Mouse (Mus musculus): ENCODE measurements around the gene Rmnd1. TPM values are rescaled to one million over a fixed set of nuclear protein-coding genes. Genes with fewer than 3 reads are reported as not detected.

Rmnd1 gene
- polyA plus RNA-seq, 1 experiment from 2014 or later: 46.3 TPM

- peak; percentile 74 for DNase-seq
- H3K4me1 ChIP-seq (ENCODE audit: insufficient read depth): peaks cover 9% of the 10 kb centered on the region
Observed at GRCm38 (mm10) chr10:4387701-4388383, 44.3 kb downstream of the Rmnd1 start, which contains the start of gene Zbtb2. Gene Zbtb2, minus strand, starts transcription at chr10:4388108.

GRCm38 (mm10) chr10:4386609-4387591, 45.3 kb downstream of the Rmnd1 start:
- TF ChIP-seq CTCF (IDR thresholded peaks at IDR 0.05; ENCODE audit: low read depth): no peak
- peak overlapping the region; percentile 97 for H3K4me3 ChIP-seq (ENCODE audit: low read depth, low read length)
- H3K9me3 ChIP-seq (ENCODE audit: low read depth, low read length): no peaks in the 10 kb centered on the region
- H3K9ac ChIP-seq: peak overlapping the region; percentile 98
- H3K4me1 ChIP-seq (ENCODE audit: insufficient read depth): peaks cover 9% of the 10 kb centered on the region
- ATAC-seq (ENCODE audit: insufficient read depth): peak; percentile 93
- under 1% methylated on average over 68 of the region's 133 CpGs for WGBS
- H3K27ac ChIP-seq (ENCODE audit: low read depth): peak overlapping the region; percentile 99
- H3K27me3 ChIP-seq (ENCODE audit: insufficient read depth, low read length): no peaks in the 10 kb centered on the region
- peak; percentile 98 for DNase-seq
- H3K36me3 ChIP-seq (ENCODE audit: insufficient read depth): no peaks in the 10 kb centered on the region
- peak overlapping the region; percentile 94 for H3K4me2 ChIP-seq

More at GRCm38 (mm10) chr10:4387701-4388383, 44.3 kb downstream of the Rmnd1 start, which contains the start of gene Zbtb2:
- under 1% methylated on average over 68 of the region's 87 CpGs for WGBS
- H3K27me3 ChIP-seq (ENCODE audit: insufficient read depth, low read length): no peaks in the 10 kb centered on the region
- H3K9ac ChIP-seq: peak within 1 kb of the TSS; percentile 98
- TF ChIP-seq CTCF (IDR thresholded peaks at IDR 0.05; ENCODE audit: low read depth): no peak
- H3K4me3 ChIP-seq (ENCODE audit: low read depth, low read length): peak within 1 kb of the TSS; percentile 97
- ATAC-seq (ENCODE audit: insufficient read depth): peak; percentile 2; the same call in 1 of the 2 replicates
- H3K36me3 ChIP-seq (ENCODE audit: insufficient read depth): peaks cover under 1% of the 10 kb centered on the region; the same call in 1 of the 2 replicates
- H3K27ac ChIP-seq (ENCODE audit: low read depth): peak within 1 kb of the TSS; percentile 99
- no peaks in the 10 kb centered on the region for H3K9me3 ChIP-seq (ENCODE audit: low read depth, low read length)
- peak within 1 kb of the TSS; percentile 94 for H3K4me2 ChIP-seq

DNA sequence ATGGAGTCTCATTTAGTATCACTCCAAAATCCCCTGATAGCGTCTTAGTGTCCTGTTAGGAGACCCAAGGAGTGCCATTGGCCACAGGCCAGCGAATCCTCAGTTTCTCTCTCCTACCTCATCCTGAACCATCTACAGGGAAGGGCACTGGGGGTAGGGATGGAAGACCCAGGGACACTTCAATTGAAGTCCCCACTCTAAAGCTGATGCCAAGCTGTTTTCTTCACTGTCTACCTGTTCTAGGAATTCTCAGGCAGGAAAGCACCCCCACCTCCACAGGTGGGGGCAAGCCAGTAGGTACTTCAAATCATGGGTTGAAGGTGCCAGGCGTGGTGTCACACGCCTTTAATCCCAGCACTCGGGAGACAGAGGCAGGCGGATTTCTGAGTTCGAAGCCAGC, 47.9 kb downstream of the Rmnd1 start:
- Histone ChIP-seq H3K36me3 (ENCODE audit: insufficient read depth) (no peaks in the 10 kb centered on the region), H3K27me3 (ENCODE audit: insufficient read depth, low read length) (no peaks in the 10 kb centered on the region), H3K4me3 (ENCODE audit: low read depth, low read length) (no peak overlapping the region), H3K4me2 (no peak overlapping the region), H3K9me3 (ENCODE audit: low read depth, low read length) (no peaks in the 10 kb centered on the region), H3K27ac (ENCODE audit: low read depth) (no peak overlapping the region), H3K9ac (no peak overlapping the region), H3K4me1 (ENCODE audit: insufficient read depth) (peaks cover 2% of the 10 kb centered on the region)
- DNase-seq (no peak), ATAC-seq (ENCODE audit: insufficient read depth) (no peak)
- TF ChIP-seq CTCF (IDR thresholded peaks at IDR 0.05; ENCODE audit: low read depth): no peak
- 88% methylated on average over 7 of the region's 7 CpGs for WGBS

DNA sequence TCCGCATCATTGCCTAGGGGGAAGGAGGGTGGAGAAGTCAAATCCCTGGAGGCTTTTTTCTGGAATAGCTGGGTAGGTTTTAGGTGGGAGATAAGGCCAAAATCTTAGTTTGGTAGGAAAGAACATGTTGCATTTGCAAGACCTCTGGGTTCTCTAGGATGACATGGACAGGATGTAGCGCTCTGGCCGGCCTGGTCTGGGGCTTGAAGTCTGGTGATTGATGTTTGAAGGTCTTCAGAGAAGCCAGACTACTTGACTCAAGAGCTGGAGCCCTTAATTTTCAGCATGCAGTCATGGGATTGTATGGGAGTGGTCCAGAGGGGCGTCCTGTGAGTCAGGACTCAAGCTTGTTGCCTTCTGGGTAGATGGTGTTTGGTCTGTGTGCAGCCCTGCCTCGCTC, 51.4 kb downstream of the Rmnd1 start:
- WGBS: 83% methylated on average over 5 of the region's 5 CpGs
- Histone ChIP-seq H3K9ac (no peak overlapping the region), H3K4me3 (ENCODE audit: low read depth, low read length) (no peak overlapping the region), H3K36me3 (ENCODE audit: insufficient read depth) (no peaks in the 10 kb centered on the region), H3K27me3 (ENCODE audit: insufficient read depth, low read length) (no peaks in the 10 kb centered on the region), H3K27ac (ENCODE audit: low read depth) (no peak overlapping the region), H3K4me1 (ENCODE audit: insufficient read depth) (peaks cover 7% of the 10 kb centered on the region; the same call in 1 of the 2 replicates), H3K9me3 (ENCODE audit: low read depth, low read length) (no peaks in the 10 kb centered on the region), H3K4me2 (no peak overlapping the region)
- DNase-seq (no peak), ATAC-seq (ENCODE audit: insufficient read depth) (no peak)
- no peak for TF ChIP-seq CTCF (IDR thresholded peaks at IDR 0.05; ENCODE audit: low read depth)

- H3K27ac ChIP-seq (ENCODE audit: low read depth): 0 out of 2 replicates have a peak overlapping the region, but pooled peaks have one; percentile 3
- peaks cover 7% of the 10 kb centered on the region; the same call in 1 of the 2 replicates for H3K4me1 ChIP-seq (ENCODE audit: insufficient read depth)
- ATAC-seq (ENCODE audit: insufficient read depth): peak; percentile 43; the same call in 1 of the 2 replicates
- H3K9ac ChIP-seq: no peak overlapping the region
- H3K36me3 ChIP-seq (ENCODE audit: insufficient read depth): peaks cover 10% of the 10 kb centered on the region; the same call in 1 of the 2 replicates
- peak; percentile 39 for DNase-seq
- WGBS: 67% methylated on average over 7 of the region's 7 CpGs
- H3K27me3 ChIP-seq (ENCODE audit: insufficient read depth, low read length): no peaks in the 10 kb centered on the region
- TF ChIP-seq CTCF (IDR thresholded peaks at IDR 0.05; ENCODE audit: low read depth): no peak
- no peak overlapping the region for H3K4me3 ChIP-seq (ENCODE audit: low read depth, low read length)
- no peaks in the 10 kb centered on the region for H3K9me3 ChIP-seq (ENCODE audit: low read depth, low read length)
- no peak overlapping the region for H3K4me2 ChIP-seq
Observed at GRCm38 (mm10) chr10:4376931-4377330, 55.3 kb downstream of the Rmnd1 start.

GRCm38 (mm10) chr10:4376461-4376860, 55.7 kb downstream of the Rmnd1 start:
- H3K4me2 ChIP-seq: no peak overlapping the region
- no peaks in the 10 kb centered on the region for H3K9me3 ChIP-seq (ENCODE audit: low read depth, low read length)
- DNase-seq (peak; percentile 68), ATAC-seq (ENCODE audit: insufficient read depth) (peak; percentile 85)
- no peaks in the 10 kb centered on the region for H3K27me3 ChIP-seq (ENCODE audit: insufficient read depth, low read length)
- 0 out of 2 replicates have a peak overlapping the region, but pooled peaks have one; percentile 3 for H3K27ac ChIP-seq (ENCODE audit: low read depth)
- 35% methylated on average over 7 of the region's 7 CpGs for WGBS
- peaks cover 7% of the 10 kb centered on the region; the same call in 1 of the 2 replicates for H3K4me1 ChIP-seq (ENCODE audit: insufficient read depth)
- peaks cover 13% of the 10 kb centered on the region; the same call in 1 of the 2 replicates for H3K36me3 ChIP-seq (ENCODE audit: insufficient read depth)
- H3K9ac ChIP-seq: no peak overlapping the region
- H3K4me3 ChIP-seq (ENCODE audit: low read depth, low read length): no peak overlapping the region
- TF ChIP-seq CTCF (IDR thresholded peaks at IDR 0.05; ENCODE audit: low read depth): no peak
